Mouse (Mus musculus) gastrocnemius, postnatal 36 days (tissue): ENCODE results near the gene Rcan1. TPM values are rescaled to one million over a fixed set of nuclear protein-coding genes. Genes with fewer than 3 reads are reported as not detected.
A peak's percentile ranks its signal among the peaks of the same experiment; 100 is the strongest.

Experiments used
- DNase-seq, 2 experiments: peaks; one replicate each; pipeline ENCODE4 v3.0.0; 2022
- intact Hi-C: fragments of 180-260 bp; cut with DNase I; formaldehyde crosslinking; loops from one replicate; pipeline ENCODE4 v1.15.1; 2025
- total RNA-seq, 2 experiments: library from RNA; stranded (reverse); gene quantifications; 2 replicates each; pipeline ENCODE4 v1.2.3; 2021

Rcan1 gene
- total RNA-seq, 2 experiments from 2014 or later: 62.2 to 75.7 TPM

GRCm38 (mm10) chr16:92411981-92412706 lies 58.5 kb downstream of the Rcan1 start:
- intact Hi-C loops: no loop called here
- DNase-seq: no peak

DNA sequence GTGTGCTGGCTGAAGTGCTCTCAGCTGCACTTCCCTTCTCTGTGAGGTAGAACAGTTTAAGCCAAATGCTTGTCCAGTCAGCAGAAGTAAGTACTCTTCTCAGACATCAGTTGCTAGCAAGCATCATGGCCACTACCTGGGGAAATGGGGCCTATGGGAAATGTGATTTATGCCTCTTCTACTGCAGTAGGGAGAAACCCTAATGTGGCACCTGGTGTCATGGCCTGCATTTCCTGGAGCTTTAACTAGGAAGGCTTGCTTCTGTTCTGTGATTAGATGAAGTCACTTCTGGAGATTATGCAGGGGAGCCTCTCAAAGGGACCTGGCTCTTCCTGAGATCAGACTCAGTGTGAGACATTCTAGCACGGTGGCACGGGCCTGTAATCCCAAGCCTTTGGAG lies 60.3 kb downstream of the Rcan1 start:
- DNase-seq: no peak
- intact Hi-C loops: no loop called here

DNA sequence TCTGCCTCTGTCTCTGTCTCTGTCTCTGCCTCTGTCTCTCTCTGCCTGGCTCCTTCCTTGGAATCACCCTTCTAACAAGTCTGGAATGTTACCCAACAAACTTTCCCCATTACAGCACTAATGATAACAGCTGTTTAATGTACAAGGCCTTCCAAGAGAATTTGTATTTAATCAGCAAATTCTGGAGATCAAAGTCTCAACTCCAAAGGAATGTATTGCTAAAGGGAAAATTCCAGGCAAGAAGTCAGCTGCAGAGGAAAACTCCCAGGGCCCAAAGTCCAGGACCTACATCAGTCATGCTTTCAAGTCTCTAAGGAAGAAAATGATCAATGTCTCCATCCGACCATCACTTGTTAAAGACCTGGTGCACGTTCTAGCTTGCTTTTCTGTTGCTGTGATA lies 62.8 kb downstream of the Rcan1 start:
- DNase-seq: no peak
- intact Hi-C loops: no loop called here

DNA sequence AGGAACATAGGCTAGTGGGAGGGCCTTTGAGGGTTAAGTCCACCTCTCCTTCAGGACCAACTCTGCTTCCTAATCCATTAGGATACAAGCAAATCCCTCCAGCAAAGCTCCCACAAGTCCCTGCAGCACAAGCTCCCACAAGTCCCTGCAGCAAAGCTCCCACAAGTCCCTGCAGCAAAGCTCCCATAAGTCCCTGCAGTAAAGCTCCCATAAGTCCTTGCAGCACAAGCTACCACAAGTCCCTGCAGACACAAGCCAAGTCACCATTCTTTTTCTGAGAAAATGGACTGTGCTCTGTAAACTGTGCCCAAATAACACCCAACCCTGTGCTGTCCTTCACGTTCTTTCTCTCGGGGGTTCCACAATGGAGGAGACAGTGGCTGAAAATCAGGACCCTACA lies 66.5 kb downstream of the Rcan1 start:
- no peak for DNase-seq
- intact Hi-C loops: no loop called here

- intact Hi-C loops: no loop called here
- DNase-seq: peak in 1 of 2 experiments; percentile 20
These were observed 67.6 kb downstream of the Rcan1 start for GRCm38 (mm10) chr16:92403069-92403468.

GRCm38 (mm10) chr16:92402216-92402615 lies 68.5 kb downstream of the Rcan1 start:
- intact Hi-C loops: no loop called here

DNA sequence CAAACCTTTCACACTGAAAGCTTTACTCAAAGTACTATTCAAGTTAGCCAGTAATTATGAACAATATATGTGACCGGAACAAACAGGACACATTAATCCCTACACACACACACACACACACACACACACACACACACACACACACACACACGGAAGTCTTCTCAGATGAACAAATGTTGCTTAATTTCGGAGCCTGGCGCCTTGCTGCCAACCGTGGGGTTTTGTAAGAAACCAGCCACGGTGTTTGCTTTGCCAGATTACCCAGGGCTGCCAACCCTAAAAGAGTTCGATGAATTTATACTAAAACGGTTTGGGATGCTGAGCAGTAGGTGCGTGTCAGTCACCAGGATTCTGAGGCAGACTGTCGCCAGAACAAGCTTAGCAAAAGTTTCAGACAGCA lies 69.5 kb downstream of the Rcan1 start:
- intact Hi-C loops: no loop called here
- no peak for DNase-seq

More at GRCm38 (mm10) chr16:92402216-92402615, 68.5 kb downstream of the Rcan1 start:
- DNase-seq: no peak

DNA sequence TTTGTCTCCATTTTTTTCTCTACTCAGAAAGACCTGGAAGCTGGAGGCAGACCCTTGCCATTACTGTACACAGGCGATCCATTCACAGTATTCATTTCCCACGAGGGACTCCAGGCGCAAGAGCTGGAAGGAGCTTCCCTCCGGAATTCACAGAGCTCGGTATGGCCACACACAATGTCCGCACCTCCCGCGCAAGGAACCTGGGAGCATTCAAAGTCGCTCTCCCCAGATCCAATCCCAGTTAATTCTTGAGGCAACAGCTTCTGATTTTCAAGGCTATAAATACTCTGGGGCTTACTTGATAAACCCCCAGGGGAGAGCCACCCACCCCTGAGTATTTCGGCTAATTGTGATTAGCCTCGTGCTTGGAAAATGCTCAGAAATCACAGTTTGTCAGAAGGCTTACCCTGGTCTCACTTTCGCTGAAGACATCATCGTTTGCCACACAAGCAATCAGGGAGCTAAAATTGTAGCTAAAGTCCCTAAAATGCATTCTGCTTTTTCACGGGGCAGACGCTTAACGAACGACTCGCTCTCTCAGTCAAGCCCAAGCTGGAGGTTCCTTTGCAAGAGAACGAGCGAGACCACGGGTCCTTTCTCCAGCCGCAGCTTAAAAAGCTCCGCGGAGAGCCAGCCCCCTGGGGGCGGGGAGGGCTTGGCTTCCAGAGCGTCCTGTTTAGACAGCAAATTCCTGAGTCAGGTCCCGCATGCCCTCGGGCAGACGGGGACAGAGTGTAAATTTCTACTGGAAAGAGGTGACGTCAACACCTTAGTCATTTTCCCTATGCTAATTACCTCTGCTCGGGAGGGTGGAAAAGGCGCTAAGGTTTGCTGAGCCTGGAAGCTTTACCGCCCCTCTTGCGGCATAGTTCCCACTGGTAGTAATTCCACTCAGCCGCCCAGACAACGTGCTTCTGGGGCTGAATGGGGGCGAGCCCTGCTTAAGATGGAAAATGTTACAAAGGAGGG lies 70.9 kb downstream of the Rcan1 start:
- intact Hi-C loops: no loop called here
- DNase-seq: peak; percentile 65 to 81

GRCm38 (mm10) chr16:92398574-92399118 lies 72.0 kb downstream of the Rcan1 start:
- intact Hi-C loops: no loop called here
- DNase-seq: no peak

DNA sequence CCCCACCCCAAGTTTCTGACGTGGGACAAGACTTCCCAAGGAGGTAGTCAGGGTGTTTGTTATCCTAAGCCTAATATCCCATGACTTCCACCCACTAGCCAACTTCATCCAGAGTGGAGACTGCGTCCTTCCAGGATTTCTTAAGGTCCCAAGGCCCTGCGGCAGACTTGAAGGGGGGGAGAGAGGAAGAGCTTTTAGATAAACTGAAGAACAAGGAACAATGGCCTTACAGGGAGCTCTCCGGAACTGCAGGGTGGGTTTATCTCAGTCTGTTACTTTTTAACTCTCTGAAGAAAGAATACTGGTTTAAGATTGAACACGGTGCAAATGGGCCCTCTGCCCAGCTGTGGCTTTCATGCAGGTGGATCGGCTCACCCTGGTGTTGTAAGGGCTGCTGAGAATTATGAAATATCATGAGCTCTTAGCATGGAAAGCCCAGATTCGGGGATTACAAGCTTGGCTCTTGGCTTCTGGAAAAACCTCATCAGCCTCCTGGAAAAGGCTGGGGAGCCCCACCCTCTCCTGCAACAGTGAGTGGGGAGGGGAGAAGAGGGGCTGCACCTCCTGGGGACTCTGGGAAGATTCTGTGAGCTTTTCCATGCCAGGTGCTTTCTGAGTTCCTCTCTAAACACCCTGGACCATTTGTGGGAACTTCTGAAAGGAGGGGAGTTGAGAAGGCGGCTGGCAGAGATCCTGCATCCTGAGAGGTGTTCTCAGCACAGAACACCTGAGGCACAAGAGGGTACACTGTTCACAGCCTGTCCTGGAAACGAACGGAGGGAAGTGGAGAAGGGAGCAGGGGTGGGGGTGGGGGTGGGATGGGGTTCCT lies 72.7 kb downstream of the Rcan1 start:
- intact Hi-C loops: no loop called here
- no peak for DNase-seq

GRCm38 (mm10) chr16:92393732-92394131 lies 76.9 kb downstream of the Rcan1 start:
- DNase-seq: no peak
- intact Hi-C loops: no loop called here

DNA sequence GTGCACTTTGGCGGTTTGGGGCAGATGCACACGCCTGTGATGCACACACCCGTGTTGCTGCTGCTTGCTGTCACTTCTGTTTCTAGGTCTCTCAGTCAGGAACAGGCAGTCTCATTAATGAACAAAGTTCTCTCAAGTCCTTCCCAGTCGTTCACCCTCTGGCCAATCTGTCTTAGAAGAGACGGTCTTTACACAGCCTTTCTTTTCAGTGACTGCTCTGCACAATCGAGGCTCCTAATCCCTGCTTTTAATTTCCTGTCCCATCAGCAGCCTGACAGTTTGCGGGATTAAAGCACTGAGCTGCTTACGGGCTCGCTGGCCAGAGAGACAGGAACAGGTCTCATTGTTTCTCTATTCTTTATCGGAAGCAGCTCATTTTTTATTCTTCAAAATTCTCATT lies 83.0 kb downstream of the Rcan1 start:
- no peak for DNase-seq
- intact Hi-C loops: no loop called here

DNA sequence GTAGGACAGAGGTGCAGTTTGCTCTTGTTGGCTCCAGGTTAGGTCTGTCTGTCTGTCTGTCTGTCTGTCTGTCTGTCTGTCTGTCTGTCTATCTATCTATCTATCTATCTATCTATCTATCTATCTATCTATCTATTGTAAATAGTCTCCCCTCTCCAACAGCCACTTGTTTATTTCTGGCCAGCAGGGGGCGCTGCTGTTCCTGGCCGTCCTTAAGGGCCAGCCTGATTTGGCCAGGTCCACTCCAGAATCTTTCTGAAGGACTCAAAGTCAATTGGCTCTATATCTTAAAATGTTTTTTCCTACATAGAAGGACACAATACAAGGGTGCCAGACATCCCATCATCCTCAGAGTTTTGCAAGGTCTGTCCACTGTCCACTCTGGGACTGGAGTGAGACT lies 85.6 kb downstream of the Rcan1 start:
- peak; percentile 63 to 70 for DNase-seq
- intact Hi-C loops: loop anchor here (2.0 kb wide), 2 partner anchors 60 to 72 kb away; no protein-coding TSS in a partner anchor

GRCm38 (mm10) chr16:92383412-92383811 lies 87.3 kb downstream of the Rcan1 start:
- no peak for DNase-seq
- intact Hi-C loops: loop anchor here (5.0 kb wide), 1 partner anchor 41 kb away; no protein-coding TSS in a partner anchor

DNA sequence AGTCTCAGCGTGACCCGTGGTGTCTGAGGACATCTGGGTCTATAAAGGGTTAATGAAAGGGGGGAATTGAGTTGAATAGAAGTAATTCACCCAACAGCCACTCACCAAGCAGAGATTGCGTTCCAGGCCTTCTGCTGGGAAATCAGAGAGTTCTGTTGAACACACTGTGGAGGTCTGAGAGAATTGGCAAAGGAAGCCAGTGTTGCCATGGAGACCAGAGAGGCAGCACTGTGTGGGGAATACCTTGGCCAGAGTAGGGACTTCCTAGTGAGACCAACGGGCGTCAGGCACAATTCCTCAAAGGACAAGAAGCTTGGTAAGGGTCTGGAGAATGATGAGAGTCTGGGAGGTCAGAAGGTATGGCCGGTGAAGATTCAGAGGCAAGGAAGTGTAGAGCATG lies 88.2 kb downstream of the Rcan1 start:
- intact Hi-C loops: loop anchor here (5.0 kb wide), 1 partner anchor 40 kb away; no protein-coding TSS in a partner anchor

DNA sequence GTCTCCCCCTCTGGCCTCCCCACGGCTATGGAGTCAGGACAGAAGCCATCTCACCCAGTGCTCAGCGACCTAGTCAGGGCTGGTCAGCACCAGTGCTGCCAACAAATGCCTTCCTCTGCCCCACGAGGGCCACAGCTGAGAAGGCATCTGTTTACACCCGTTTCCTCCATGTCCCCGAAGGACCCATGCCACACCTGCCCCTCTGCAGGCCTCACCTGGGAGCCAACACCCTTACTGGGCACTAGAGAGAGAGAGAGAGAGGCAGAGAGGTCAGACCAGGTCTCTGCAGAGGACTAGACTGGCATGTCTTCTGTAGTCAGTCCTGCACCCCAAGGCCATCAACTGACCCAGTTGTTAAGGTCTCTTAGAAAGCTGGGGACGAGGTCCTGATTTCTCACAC lies 89.6 kb downstream of the Rcan1 start:
- intact Hi-C loops: loop anchor here (5.0 kb wide), 1 partner anchor 39 kb away; no protein-coding TSS in a partner anchor
- DNase-seq: no peak

More for the DNA sequence above, 88.2 kb downstream of the Rcan1 start:
- no peak for DNase-seq

- no peak for DNase-seq
- intact Hi-C loops: no loop called here
These were observed 93.7 kb downstream of the Rcan1 start for GRCm38 (mm10) chr16:92376976-92377375.

- intact Hi-C loops: no loop called here
- no peak for DNase-seq
These were observed 99.0 kb downstream of the Rcan1 start for GRCm38 (mm10) chr16:92371623-92372022.

DNA sequence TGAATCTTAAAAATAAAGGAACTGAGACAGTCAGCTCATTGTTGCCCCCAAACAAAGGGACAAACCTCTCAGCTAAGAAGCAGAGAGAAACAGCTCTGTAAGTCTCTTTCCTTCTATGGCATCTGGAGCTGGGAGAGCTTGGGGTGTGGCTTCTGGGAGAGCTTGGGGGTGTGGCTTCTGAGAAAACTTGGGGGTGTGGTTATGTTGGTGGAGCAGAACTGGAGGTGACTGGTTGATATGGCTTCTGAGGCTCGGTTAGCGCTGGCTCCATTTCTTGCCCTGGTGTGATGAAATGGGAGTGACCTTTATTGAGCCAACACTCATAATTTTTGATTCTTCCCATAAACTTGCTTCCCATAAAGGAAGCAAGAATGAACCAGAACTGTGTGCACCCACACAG lies 101.4 kb downstream of the Rcan1 start:
- intact Hi-C loops: no loop called here
- no peak for DNase-seq

DNA sequence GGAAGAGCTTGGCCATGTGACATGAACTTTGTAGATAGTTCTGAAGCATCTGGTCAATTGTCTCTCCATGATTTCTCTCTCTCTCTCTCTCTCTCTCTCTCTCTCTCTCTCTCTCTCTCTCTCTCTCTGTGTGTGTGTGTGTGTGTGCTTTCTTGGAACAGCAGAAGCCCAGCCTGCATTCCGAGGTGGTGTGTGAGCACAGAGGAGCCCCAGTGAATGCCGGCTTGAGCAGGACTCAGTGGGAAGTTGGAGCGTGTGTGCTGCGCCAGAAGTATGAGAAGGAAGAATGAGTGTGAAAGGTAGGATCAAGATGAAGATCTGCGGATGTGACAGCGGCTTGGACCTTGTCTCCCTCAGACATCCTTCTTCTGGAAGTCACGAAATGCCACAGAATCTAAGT lies 105.2 kb downstream of the Rcan1 start:
- intact Hi-C loops: no loop called here
- no peak for DNase-seq
